Mouse (Mus musculus) liver, adult 2 months (tissue): ENCODE results near the gene Fasn.

Experiments used
- CTCF ChIP-seq: fragments of 200-500 bp; IDR thresholded peaks from 2 replicates; pipeline ENCODE4 v1.5.1; 2011; ENCODE audit warnings: low read depth, low read length, control low read depth
- POLR2A ChIP-seq: fragments of 200-500 bp; IDR thresholded peaks from 2 replicates; pipeline ENCODE4 v1.6.1; 2011; ENCODE audit warnings: low read length, control low read depth; ENCODE audit not compliant: insufficient read depth; ENCODE audit errors: extremely low read depth

DNA sequence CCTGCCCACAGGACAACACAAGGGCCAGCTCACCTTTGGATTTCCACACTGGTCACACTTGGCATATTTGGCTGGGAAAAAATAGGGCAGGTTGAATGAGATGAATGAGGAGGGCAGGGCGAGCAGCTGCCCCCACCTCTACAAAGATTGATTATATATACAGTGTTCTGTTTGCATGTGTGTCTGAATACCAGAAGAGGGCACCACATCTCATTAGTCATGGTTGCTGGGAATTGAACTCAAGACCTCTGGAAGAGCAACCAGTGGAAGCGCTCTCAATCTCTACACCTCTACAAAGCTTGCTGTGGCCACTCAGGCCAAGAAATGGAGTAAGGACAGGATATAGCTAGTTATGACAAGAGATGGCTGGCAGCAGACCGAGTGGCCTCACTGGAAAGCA lies 34.5 kb downstream of the Fasn start:
- TF ChIP-seq CTCF (no peak), POLR2A (no peak)
